Mouse (Mus musculus): Measurements from ENCODE around the gene Ppfia4. TPM values are rescaled to one million over a fixed set of nuclear protein-coding genes. Genes with fewer than 3 reads are reported as not detected.

The Ppfia4 gene
- total and polyA plus RNA-seq, 3 experiments = 0.30 to 5.4 (median 1.8) TPM

- no peaks in the 10 kb centered on the region for H3K36me3 ChIP-seq (replicated peaks in 1 of 2; ENCODE audit: control insufficient read depth in 1 of 2, insufficient read depth in 1 of 2, low read length in 1 of 2)
- in situ Hi-C loops (cut with MboI; ENCODE audit: low pct_ligation_motif_present, low pct_unique_long_range_greater_than_20kb, low sequenced_read_pairs) (loop anchor here (10.0 kb wide), 2 partner anchors 46 to 96 kb away; partner anchors contain the start of gene Mybph), dilution Hi-C loops (cut with MboI; ENCODE audit: extremely low pct_ligation_motif_present, extremely low pct_unique_long_range_greater_than_20kb, low sequenced_read_pairs) (no loop called here)
- peak; percentile 50 for DNase-seq (ENCODE audit: extremely low read depth)
- H3K9ac ChIP-seq (ENCODE audit: insufficient read depth, low read depth) = no peak overlapping the region
- no peak overlapping the region for H3K4me2 ChIP-seq (ENCODE audit: insufficient read depth, low read depth, poor library complexity, severe bottlenecking)
- no peaks in the 10 kb centered on the region for H3K27me3 ChIP-seq (replicated peaks)
- no peaks in the 10 kb centered on the region for H3K79me2 ChIP-seq (replicated peaks; ENCODE audit: control insufficient read depth, extremely low read depth, insufficient read depth, poor library complexity, severe bottlenecking)
- peaks cover 8 to 54% of the 10 kb centered on the region in 2 experiments for H3K4me1 ChIP-seq (ENCODE audit: control insufficient read depth in 1 of 2, insufficient read depth in 2 of 2)
- peaks cover 4% of the 10 kb centered on the region for H3K9me3 ChIP-seq (replicated peaks; ENCODE audit: low read length)
- peak; percentile 32; the same call in 1 of the 2 replicates for TF ChIP-seq ZC3H11A (IDR thresholded peaks at IDR 0.05; ENCODE audit: low read depth, low read length)
- peak; percentile 83 for TF ChIP-seq SMC3 (IDR thresholded peaks at IDR 0.05; ENCODE audit: low read depth, low read length)
- no peak for TF ChIP-seq TBP (conservative IDR thresholded peaks at IDR 0.05; ENCODE audit: low read depth, low read length)
- peak; percentile 41; the same call in 1 of the 2 replicates for TF ChIP-seq NELFE (IDR thresholded peaks at IDR 0.05; ENCODE audit: low read depth, low read length)
- peak; percentile 81 for TF ChIP-seq RAD21 (IDR thresholded peaks at IDR 0.05; ENCODE audit: low read depth, low read length)
- TF ChIP-seq CTCF (conservative IDR thresholded peaks at IDR 0.05 in 1 of 2, IDR thresholded peaks at IDR 0.05 in 1 of 2; ENCODE audit: low read depth in 2 of 2, low read length in 2 of 2) = peak; percentile 82 to 86
- no peak overlapping the region for H3K27ac ChIP-seq (ENCODE audit: insufficient read depth, low read depth)
- H3K4me3 ChIP-seq (replicated peaks in 1 of 3; ENCODE audit: low read depth in 2 of 3, low read length in 2 of 3, poor library complexity in 1 of 3) = no peak overlapping the region
These were observed 41.8 kb downstream of the Ppfia4 start for GRCm38 (mm10) chr1:134290909-134291308.

- dilution Hi-C loops (cut with MboI; ENCODE audit: extremely low pct_ligation_motif_present, extremely low pct_unique_long_range_greater_than_20kb, low sequenced_read_pairs) = no loop called here
- no peak overlapping the region for H3K27ac ChIP-seq (ENCODE audit: insufficient read depth, low read depth)
- H3K9me3 ChIP-seq (replicated peaks; ENCODE audit: low read length) = no peaks in the 10 kb centered on the region
- H3K4me2 ChIP-seq (ENCODE audit: insufficient read depth, low read depth, poor library complexity, severe bottlenecking) = no peak overlapping the region
- no peak overlapping the region for H3K9ac ChIP-seq (ENCODE audit: insufficient read depth, low read depth)
- H3K36me3 ChIP-seq (replicated peaks in 1 of 2; ENCODE audit: control insufficient read depth in 1 of 2, insufficient read depth in 1 of 2, low read length in 1 of 2) = no peaks in the 10 kb centered on the region
- no peak overlapping the region for H3K4me3 ChIP-seq (replicated peaks in 1 of 3; ENCODE audit: low read depth in 2 of 3, low read length in 2 of 3, poor library complexity in 1 of 3)
- no peaks in the 10 kb centered on the region for H3K27me3 ChIP-seq (replicated peaks)
- DNase-seq (ENCODE audit: extremely low read depth) = no peak
- H3K4me1 ChIP-seq (ENCODE audit: control insufficient read depth in 1 of 2, insufficient read depth in 2 of 2) = peaks cover 13 to 60% of the 10 kb centered on the region in 2 experiments
- TF ChIP-seq NRF1 (IDR thresholded peaks at IDR 0.05; ENCODE audit: low read depth, low read length) = no peak
- no peak for TF ChIP-seq PAX5 (IDR thresholded peaks at IDR 0.05; ENCODE audit: low read length)
- no peak for TF ChIP-seq SMC3 (IDR thresholded peaks at IDR 0.05; ENCODE audit: low read depth, low read length)
- no peak for TF ChIP-seq JUND (conservative IDR thresholded peaks at IDR 0.05; ENCODE audit: low read depth, low read length)
- TF ChIP-seq POLR2AphosphoS2 (IDR thresholded peaks at IDR 0.05; ENCODE audit: low read depth, low read length) = no peak
- no peak for TF ChIP-seq TCF12 (IDR thresholded peaks at IDR 0.05; ENCODE audit: low read depth, low read length)
- TF ChIP-seq GABPA (IDR thresholded peaks at IDR 0.05; ENCODE audit: insufficient replicate concordance, low read depth, low read length) = no peak
- TF ChIP-seq RCOR1 (conservative IDR thresholded peaks at IDR 0.05; ENCODE audit: low read depth, low read length) = no peak
- no peak for TF ChIP-seq CHD1 (IDR thresholded peaks at IDR 0.05; ENCODE audit: low read depth, low read length)
- no peak for TF ChIP-seq E2F4 (IDR thresholded peaks at IDR 0.05; ENCODE audit: insufficient replicate concordance, low read depth, low read length)
- TF ChIP-seq MYC (IDR thresholded peaks at IDR 0.05; ENCODE audit: low read depth, low read length) = no peak
- TF ChIP-seq POLR2A (IDR thresholded peaks at IDR 0.05; ENCODE audit: low read depth, low read length) = no peak
- TF ChIP-seq RAD21 (IDR thresholded peaks at IDR 0.05; ENCODE audit: low read depth, low read length) = no peak
- TF ChIP-seq MAX (IDR thresholded peaks at IDR 0.05; ENCODE audit: low read length) = no peak
- TF ChIP-seq ZC3H11A (IDR thresholded peaks at IDR 0.05; ENCODE audit: low read depth, low read length) = no peak
- no peak for TF ChIP-seq SIN3A (IDR thresholded peaks at IDR 0.05; ENCODE audit: low read length)
- TF ChIP-seq ZNF384 (IDR thresholded peaks at IDR 0.05; ENCODE audit: low read depth, low read length) = no peak
- no peak for TF ChIP-seq NELFE (IDR thresholded peaks at IDR 0.05; ENCODE audit: low read depth, low read length)
- TF ChIP-seq UBTF (IDR thresholded peaks at IDR 0.05; ENCODE audit: low read depth, low read length) = no peak
- in situ Hi-C loops (cut with MboI; ENCODE audit: low pct_ligation_motif_present, low pct_unique_long_range_greater_than_20kb, low sequenced_read_pairs) = loop anchor here (10.0 kb wide), 2 partner anchors 45 to 95 kb away; partner anchors contain the start of gene Mybph
- H3K79me2 ChIP-seq (replicated peaks; ENCODE audit: control insufficient read depth, extremely low read depth, insufficient read depth, poor library complexity, severe bottlenecking) = no peaks in the 10 kb centered on the region
These were observed 42.4 kb downstream of the Ppfia4 start for GRCm38 (mm10) chr1:134290300-134290699.

Measured in CH12.LX (cell line).